Mouse (Mus musculus) heart, embryonic 11.5 days (tissue): ENCODE data around the gene Cxcr4. TPM values are rescaled to one million over a fixed set of nuclear protein-coding genes. Genes with fewer than 3 reads are reported as not detected.

Source experiments
- ATAC-seq: fragments of 200-750 bp; cut with Nextera tagmentation; replicated peaks from 2 replicates; pipeline ENCODE4 v1.8.0; 2017; ENCODE audit warnings: moderate library complexity; ENCODE audit not compliant: insufficient number of reproducible peaks, low FRiP score, low TSS enrichment
- H3K27ac ChIP-seq: fragments of 300-500 bp; sonication (generic); 2 replicates; pipeline ENCODE4 v1.5.1; 2014; ENCODE audit warnings: mild to moderate bottlenecking, low read depth, low read length
- H3K27me3 ChIP-seq: fragments of 300-500 bp; sonication (generic); 2 replicates; pipeline ENCODE4 v1.6.1; 2014; ENCODE audit warnings: mild to moderate bottlenecking, low read length, mixed read lengths; ENCODE audit not compliant: control insufficient read depth, insufficient read depth
- H3K36me3 ChIP-seq: fragments of 300-500 bp; sonication (generic); 2 replicates; pipeline ENCODE4 v1.6.1; 2014; ENCODE audit warnings: mild to moderate bottlenecking, low read length, moderate library complexity, mixed read lengths; ENCODE audit not compliant: control insufficient read depth, insufficient read depth
- H3K4me1 ChIP-seq: fragments of 300-500 bp; sonication (generic); 2 replicates; pipeline ENCODE4 v1.6.1; 2014; ENCODE audit warnings: low read length; ENCODE audit not compliant: control insufficient read depth, insufficient read depth
- H3K4me2 ChIP-seq: fragments of 300-500 bp; sonication (generic); 2 replicates; pipeline ENCODE4 v1.6.1; 2014; ENCODE audit warnings: mild to moderate bottlenecking, moderate library complexity
- H3K4me3 ChIP-seq: fragments of 300-500 bp; sonication (generic); 2 replicates; pipeline ENCODE4 v1.5.1; 2014; ENCODE audit warnings: low read depth, low read length
- H3K9ac ChIP-seq: fragments of 300-500 bp; sonication (generic); 2 replicates; pipeline ENCODE4 v1.6.1; 2014; ENCODE audit warnings: mild to moderate bottlenecking, low read depth, low read length, moderate library complexity
- H3K9me3 ChIP-seq: fragments of 300-500 bp; sonication (generic); replicated peaks from 2 replicates; pipeline ENCODE4 v1.6.1; 2016; ENCODE audit warnings: low read length; ENCODE audit not compliant: control insufficient read depth
- WGBS: fragments of 180-500 bp; shearing (Covaris S2); extraction: QIAGEN DNeasy Blood & Tissue Kit; methylation state at CpG from one replicate; pipeline ENCODE4 v1.1.7; 2014; ENCODE audit not compliant: insufficient replicate concordance; 5-methylcytosine and 5-hydroxymethylcytosine counted together
- polyA plus RNA-seq: library from polyadenylated mRNA; unstranded; fragments of >200 nt; fragmentation: Nextera tagmentation; extraction: Ambion mirVana; gene quantifications from 2 replicates; pipeline ENCODE4 v1.2.1, GENCODE M21; 2014

Gene Cxcr4
- polyA plus RNA-seq, 1 experiment from 2014 or later, result 1.9 TPM

DNA sequence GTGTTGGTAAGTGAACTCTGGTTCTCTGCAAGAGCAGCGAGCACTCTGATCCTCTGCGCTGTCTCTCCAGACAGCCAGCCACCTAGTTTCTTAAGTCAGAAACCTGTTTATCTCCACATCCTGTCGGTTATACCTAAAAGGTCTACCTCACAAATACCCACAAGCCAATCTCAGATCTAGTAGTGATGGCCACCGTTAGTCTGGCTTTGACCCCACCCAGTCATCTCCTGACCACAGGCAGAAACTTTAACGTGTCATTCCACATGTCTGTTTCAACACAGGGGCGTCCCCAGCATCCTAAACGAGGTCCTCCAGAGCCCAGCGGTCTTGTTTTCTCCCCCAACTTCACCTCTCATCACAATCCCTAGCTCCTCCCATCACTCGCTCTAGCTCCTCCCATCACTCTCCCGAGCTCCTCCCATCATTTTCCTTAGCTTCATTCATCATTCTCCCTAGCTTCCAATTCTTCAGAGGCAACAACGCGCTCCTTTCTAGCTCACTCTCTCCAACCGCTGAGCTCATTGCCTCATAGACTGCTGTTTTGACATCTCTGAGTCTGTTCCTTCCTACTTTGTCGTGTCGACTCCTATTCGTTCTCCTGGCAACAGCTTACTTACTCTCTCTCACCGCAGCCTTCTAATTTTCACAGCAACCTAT is 22.0 kb downstream of the Cxcr4 start:
- no peaks in the 10 kb centered on the region for H3K36me3 ChIP-seq
- H3K4me3 ChIP-seq, result no peak overlapping the region
- no peak overlapping the region for H3K27ac ChIP-seq
- 77% methylated on average over 17 of the region's 17 CpGs for WGBS
- H3K9me3 ChIP-seq, result no peaks in the 10 kb centered on the region
- no peak overlapping the region for H3K4me2 ChIP-seq
- no peaks in the 10 kb centered on the region for H3K27me3 ChIP-seq
- H3K9ac ChIP-seq, result no peak overlapping the region
- no peak for ATAC-seq
- peaks cover 7% of the 10 kb centered on the region for H3K4me1 ChIP-seq

DNA sequence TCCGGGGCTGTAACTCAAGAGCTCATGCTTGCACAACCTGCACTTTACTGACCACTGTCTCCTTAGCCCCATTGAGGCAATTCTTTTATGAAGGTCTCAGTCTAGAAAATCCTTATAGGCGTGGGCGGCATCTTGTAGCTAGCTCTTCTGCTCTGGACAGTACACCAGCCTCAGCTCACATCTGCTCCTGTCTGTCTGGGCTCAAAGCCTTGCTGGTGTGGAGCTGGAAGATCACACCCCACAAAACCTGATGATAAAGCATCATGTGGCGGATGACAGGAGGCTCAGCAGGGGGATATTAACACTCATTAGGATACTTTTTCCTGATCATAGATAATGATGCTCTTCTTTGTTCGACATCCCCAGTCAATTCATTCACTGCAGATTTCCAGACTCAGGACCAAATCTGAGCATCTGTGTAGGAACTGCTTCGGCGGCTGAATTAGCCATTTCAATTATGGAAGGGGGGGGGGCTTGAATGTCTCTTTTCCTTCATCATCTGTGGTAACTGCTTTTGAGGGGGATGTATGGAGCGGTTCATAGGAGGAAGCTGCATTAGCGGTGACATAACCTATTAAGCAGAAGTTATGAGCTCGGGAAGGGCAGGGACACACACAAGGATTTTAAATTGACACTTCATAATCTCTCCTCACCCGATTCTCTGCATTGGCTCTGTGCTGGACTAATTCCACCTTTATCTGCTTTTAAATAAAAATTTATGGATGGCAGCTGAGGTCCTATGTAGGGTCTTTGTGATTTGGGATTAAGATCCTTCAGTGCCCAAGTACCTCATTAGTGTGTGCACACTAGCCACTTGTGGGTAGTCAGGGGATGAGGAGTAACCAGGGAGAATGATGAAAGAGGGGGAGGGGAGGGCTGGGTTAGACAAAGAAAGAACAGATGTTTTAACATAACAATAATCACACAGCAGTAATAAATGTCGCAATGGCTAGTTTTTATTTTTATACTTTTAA is 24.6 kb downstream of the Cxcr4 start:
- H3K27me3 ChIP-seq, result no peaks in the 10 kb centered on the region
- peaks cover 5% of the 10 kb centered on the region for H3K4me1 ChIP-seq
- 83% methylated on average over 12 of the region's 12 CpGs for WGBS
- no peaks in the 10 kb centered on the region for H3K36me3 ChIP-seq
- H3K9ac ChIP-seq, result no peak overlapping the region
- no peak overlapping the region for H3K4me3 ChIP-seq
- no peak overlapping the region for H3K27ac ChIP-seq
- ATAC-seq, result no peak
- H3K9me3 ChIP-seq, result no peaks in the 10 kb centered on the region
- no peak overlapping the region for H3K4me2 ChIP-seq

DNA sequence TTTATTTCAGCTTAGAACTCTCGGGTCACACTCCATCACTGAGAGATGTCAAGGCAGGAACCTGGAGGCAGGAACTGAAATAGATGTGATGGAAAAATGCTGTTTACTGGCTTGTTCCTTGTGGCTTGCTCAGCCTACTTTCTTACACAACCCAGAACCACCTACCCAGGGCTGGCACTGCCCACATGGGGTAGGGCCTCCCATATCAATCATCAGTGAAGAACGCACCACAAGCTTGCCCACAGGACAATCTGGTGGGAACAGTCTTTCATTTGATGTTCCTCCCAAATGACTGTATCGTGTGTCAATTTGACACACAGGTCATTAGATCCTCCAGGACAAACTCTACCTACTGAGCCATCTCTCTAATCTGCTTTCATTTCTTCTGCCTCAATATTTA is 28.2 kb downstream of the Cxcr4 start:
- H3K4me2 ChIP-seq, result no peak overlapping the region
- no peaks in the 10 kb centered on the region; the same call in 1 of the 2 replicates for H3K27me3 ChIP-seq
- no peak for ATAC-seq
- no peak overlapping the region for H3K4me3 ChIP-seq
- H3K9ac ChIP-seq, result no peak overlapping the region
- H3K36me3 ChIP-seq, result no peaks in the 10 kb centered on the region
- WGBS, result 82% methylated on average over 3 of the region's 3 CpGs
- H3K9me3 ChIP-seq, result no peaks in the 10 kb centered on the region
- H3K4me1 ChIP-seq, result peaks cover 2% of the 10 kb centered on the region; the same call in 1 of the 2 replicates
- H3K27ac ChIP-seq, result no peak overlapping the region

DNA sequence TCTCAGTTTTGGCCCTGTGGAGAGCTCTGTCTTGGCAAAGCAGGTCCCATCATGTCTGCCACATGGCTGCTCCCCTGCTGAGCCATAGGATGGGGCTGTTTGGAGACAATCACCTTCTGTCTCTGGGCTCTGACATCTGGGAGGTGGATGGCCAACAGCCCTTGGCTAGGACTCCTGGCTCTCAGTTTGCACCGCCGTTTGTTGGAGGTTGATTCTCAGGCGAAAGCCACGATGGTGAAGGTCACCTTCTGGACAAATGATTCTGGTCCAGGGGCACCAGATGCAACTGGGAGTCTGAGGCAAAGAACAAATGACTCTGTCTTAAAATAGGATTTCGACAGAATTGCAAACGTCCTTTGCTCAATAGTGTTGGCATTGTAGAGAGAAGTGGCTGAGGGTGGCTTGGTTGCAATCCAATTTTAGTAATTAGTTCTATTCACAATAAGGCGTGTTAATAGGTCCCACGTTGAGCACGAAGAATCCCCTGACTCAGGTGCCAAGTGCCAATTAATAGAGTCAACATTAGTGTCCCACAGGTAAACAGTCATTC is 30.7 kb downstream of the Cxcr4 start:
- WGBS, result 70% methylated on average over 9 of the region's 9 CpGs
- H3K4me3 ChIP-seq, result no peak overlapping the region
- no peak overlapping the region for H3K9ac ChIP-seq
- H3K36me3 ChIP-seq, result no peaks in the 10 kb centered on the region
- peak overlapping the region; percentile 32 for H3K4me2 ChIP-seq
- H3K27me3 ChIP-seq, result no peaks in the 10 kb centered on the region; the same call in 1 of the 2 replicates
- H3K27ac ChIP-seq, result no peak overlapping the region
- no peaks in the 10 kb centered on the region for H3K9me3 ChIP-seq
- H3K4me1 ChIP-seq, result peaks cover 2% of the 10 kb centered on the region; the same call in 1 of the 2 replicates
- no peak for ATAC-seq

DNA sequence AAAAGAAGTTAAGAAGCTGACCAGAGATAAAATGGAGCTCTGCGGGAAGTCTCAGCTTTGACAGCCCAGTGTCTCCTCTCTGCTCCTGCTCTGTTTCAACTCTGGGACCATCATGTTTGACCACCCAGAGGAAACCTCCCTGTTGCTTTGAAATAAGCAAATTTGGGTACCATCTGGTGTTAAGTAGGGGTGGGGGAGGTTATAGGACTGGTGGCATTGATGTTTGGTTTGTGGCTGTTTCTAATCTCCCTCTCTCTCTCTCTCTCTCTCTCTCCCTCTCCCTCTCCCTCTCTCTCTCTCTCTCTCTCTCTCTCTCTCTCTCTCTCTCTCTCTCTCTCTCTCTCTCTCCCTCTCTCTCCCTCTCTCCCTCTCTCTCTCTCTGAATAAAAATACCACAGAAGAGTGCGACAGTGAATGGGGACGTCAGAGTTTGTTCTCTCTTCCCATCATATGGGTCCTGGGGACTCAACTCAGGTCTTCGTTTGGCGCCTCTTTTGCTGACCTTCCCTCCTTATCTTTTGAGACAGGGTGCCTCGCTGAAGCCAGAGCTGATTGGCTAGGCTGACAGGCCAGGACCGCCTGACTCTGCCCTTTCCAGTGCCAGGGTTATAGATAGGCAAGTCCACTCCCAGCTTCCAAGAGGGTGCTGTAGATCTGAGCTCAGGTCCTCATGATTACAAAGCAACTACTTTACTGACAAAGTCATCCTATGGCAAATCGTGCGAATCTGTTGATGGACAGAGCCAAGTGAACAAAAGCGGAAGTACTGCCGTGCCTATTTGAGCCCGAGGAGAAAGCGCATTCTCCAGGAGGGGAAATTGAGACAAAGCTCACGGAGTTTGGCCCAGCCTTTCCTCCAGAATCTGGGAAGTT is 31.4 kb downstream of the Cxcr4 start:
- no peaks in the 10 kb centered on the region; the same call in 1 of the 2 replicates for H3K27me3 ChIP-seq
- H3K4me3 ChIP-seq, result no peak overlapping the region
- H3K36me3 ChIP-seq, result no peaks in the 10 kb centered on the region
- peak overlapping the region; percentile 32 for H3K4me2 ChIP-seq
- 29% methylated on average over 14 of the region's 14 CpGs for WGBS
- ATAC-seq, result peak; percentile 81
- H3K9me3 ChIP-seq, result no peaks in the 10 kb centered on the region
- H3K27ac ChIP-seq, result no peak overlapping the region
- H3K9ac ChIP-seq, result no peak overlapping the region
- H3K4me1 ChIP-seq, result peaks cover 2% of the 10 kb centered on the region; the same call in 1 of the 2 replicates

DNA sequence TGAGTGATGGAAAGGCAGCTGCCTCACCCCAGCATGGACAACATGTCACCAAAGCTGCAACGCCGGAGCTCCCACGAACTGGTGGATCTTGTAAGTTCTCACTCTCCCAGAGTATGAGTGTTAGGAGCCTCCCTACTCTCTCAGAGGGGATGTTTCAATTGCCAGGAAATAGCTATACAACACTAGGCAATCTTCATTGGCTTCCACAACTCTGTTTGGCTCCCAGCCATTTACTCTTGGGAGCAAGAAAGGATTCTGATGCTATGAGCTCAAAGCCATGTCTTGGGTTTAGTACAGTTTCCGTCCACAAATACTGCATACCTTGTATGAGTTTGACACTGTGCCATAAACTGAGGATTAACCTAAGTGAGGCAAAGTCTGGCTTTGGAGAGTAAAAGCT is 34.1 kb downstream of the Cxcr4 start:
- H3K9ac ChIP-seq, result no peak overlapping the region
- no peak overlapping the region for H3K4me2 ChIP-seq
- no peak overlapping the region for H3K4me3 ChIP-seq
- peaks cover 2% of the 10 kb centered on the region for H3K4me1 ChIP-seq
- H3K36me3 ChIP-seq, result no peaks in the 10 kb centered on the region
- H3K27me3 ChIP-seq, result peaks cover 5% of the 10 kb centered on the region; the same call in 1 of the 2 replicates
- H3K27ac ChIP-seq, result no peak overlapping the region
- no peaks in the 10 kb centered on the region for H3K9me3 ChIP-seq
- 80% methylated on average over 4 of the region's 4 CpGs for WGBS
- ATAC-seq, result no peak

DNA sequence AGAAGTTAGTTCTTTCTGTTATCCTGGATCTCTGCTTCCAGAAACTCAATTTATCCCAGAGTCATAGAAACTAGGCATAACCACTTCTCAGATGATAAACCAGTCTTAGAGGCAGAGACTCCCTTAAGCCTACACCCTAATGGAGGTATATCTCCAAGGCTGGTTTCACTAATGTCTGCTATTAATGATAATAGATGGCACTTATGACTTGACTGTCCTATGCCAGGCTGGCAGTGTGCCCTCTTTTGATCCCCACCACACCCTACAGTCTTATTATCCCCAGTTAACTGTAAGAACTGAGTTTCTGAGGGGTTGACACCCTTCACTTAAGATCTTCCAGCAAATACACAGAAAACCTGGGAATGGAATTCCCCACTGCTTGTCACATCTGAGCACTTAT is 39.5 kb downstream of the Cxcr4 start:
- ATAC-seq, result no peak
- H3K27me3 ChIP-seq, result peaks cover 10% of the 10 kb centered on the region; the same call in 1 of the 2 replicates
- no peak overlapping the region for H3K4me2 ChIP-seq
- no peaks in the 10 kb centered on the region for H3K36me3 ChIP-seq
- peaks cover 10% of the 10 kb centered on the region for H3K4me1 ChIP-seq
- H3K27ac ChIP-seq, result no peak overlapping the region
- no peak overlapping the region for H3K4me3 ChIP-seq
- no peak overlapping the region for H3K9ac ChIP-seq
- H3K9me3 ChIP-seq, result no peaks in the 10 kb centered on the region
